ENCODE assay signal across 24 mouse cellular contexts in genomic region chr3:62945356-62945755, GRCm38 (mm10).
A peak's percentile ranks its signal among the peaks of the same experiment; 100 is the strongest.
DNase-seq lines count a peak whose midpoint lies in the region; ATAC-seq lines count a peak whose summit lies in the region.
"Had no signal": no experiment of that assay in that cellular context is flagged by ENCODE, and none has a peak within 500 bp of the region (broad histone marks: within the 10 kb centered on the region; RNA-seq: fewer than 3 reads in every experiment).

No protein-coding gene starts in this region.

- no peaks in the 10 kb centered on the region for H3K27me3 ChIP-seq in hindbrain, embryonic 14.5 days (ENCODE audit: control insufficient read depth, insufficient read depth, low read length)
- H3K27me3 ChIP-seq: CH12.LX; embryonic facial prominence, embryonic 12.5 days; embryonic facial prominence, embryonic 15.5 days; forebrain, embryonic 13.5 days; forebrain, embryonic 15.5 days had no signal

- H3K9ac ChIP-seq in hindbrain, embryonic 14.5 days: no peak overlapping the region
- H3K9ac ChIP-seq: embryonic facial prominence, embryonic 12.5 days; embryonic facial prominence, embryonic 15.5 days; forebrain, embryonic 13.5 days; forebrain, embryonic 15.5 days had no signal

- no peak overlapping the region for H3K4me3 ChIP-seq in hindbrain, embryonic 14.5 days (replicated peaks; ENCODE audit: low read length)
- H3K4me3 ChIP-seq: embryonic facial prominence, embryonic 12.5 days; embryonic facial prominence, embryonic 15.5 days; erythroblast, embryonic 14.5 days; forebrain, embryonic 13.5 days; forebrain, embryonic 15.5 days had no signal

- no peaks in the 10 kb centered on the region for H3K36me3 ChIP-seq in hindbrain, embryonic 14.5 days (replicated peaks; ENCODE audit: control insufficient read depth, insufficient read depth)
- H3K36me3 ChIP-seq: embryonic facial prominence, embryonic 12.5 days; embryonic facial prominence, embryonic 15.5 days; forebrain, embryonic 15.5 days; G1E had no signal

- H3K4me2 ChIP-seq in hindbrain, embryonic 14.5 days (replicated peaks): no peak overlapping the region
- H3K4me2 ChIP-seq: embryonic facial prominence, embryonic 12.5 days; embryonic facial prominence, embryonic 15.5 days; forebrain, embryonic 13.5 days; forebrain, embryonic 15.5 days had no signal

- H3K9me3 ChIP-seq in hindbrain, embryonic 14.5 days (ENCODE audit: control insufficient read depth, low read length): no peaks in the 10 kb centered on the region
- H3K9me3 ChIP-seq: embryonic facial prominence, embryonic 12.5 days; embryonic facial prominence, embryonic 15.5 days; forebrain, embryonic 13.5 days; forebrain, embryonic 15.5 days; G1E had no signal

- peak; percentile 7 for DNase-seq in 3134 (ENCODE audit: extremely low read depth, insufficient read length, low spot score)
- peak; percentile 55 for DNase-seq in 3T3-L1 (ENCODE audit: low read depth, low spot score)
- peak; percentile 42 for DNase-seq in Muller cell, postnatal 12 days (ENCODE audit: inconsistent ontology term)
- DNase-seq in hindbrain, embryonic 14.5 days (ENCODE audit: low spot score): no peak
- no peak for DNase-seq in cerebellum, adult 9-10 months
- no peak for DNase-seq in ovary, postnatal 14 days (ENCODE audit: low spot score)
- DNase-seq: adrenal gland, adult 2 months; adrenal gland, postnatal 10 days; adrenal gland, postnatal 25 days; B cell, adult 2 months; cerebellum, adult 11 months; cerebellum, adult 18-20 months; cerebellum, adult 9-11 months; cerebellum, postnatal 14 days; cerebellum, postnatal 36 days; embryo, embryonic 11 days had no signal

- ATAC-seq in hindbrain, embryonic 14.5 days (ENCODE audit: low FRiP score): no peak
- ATAC-seq: CD4-positive, CD25-positive, alpha-beta regulatory T cell, adult 4 months; forebrain, embryonic 13.5 days; forebrain, embryonic 15.5 days had no signal

- no peaks in the 10 kb centered on the region for H3K4me1 ChIP-seq in hindbrain, embryonic 14.5 days (replicated peaks; ENCODE audit: control insufficient read depth, insufficient read depth, low read length)
- H3K4me1 ChIP-seq: embryonic facial prominence, embryonic 12.5 days; embryonic facial prominence, embryonic 15.5 days; forebrain, embryonic 13.5 days; forebrain, embryonic 15.5 days had no signal

- no peak overlapping the region for H3K27ac ChIP-seq in hindbrain, embryonic 14.5 days
- H3K27ac ChIP-seq: embryonic facial prominence, embryonic 12.5 days; embryonic facial prominence, embryonic 15.5 days; forebrain, embryonic 13.5 days; forebrain, embryonic 15.5 days had no signal

Comparison
In these comparisons a context has a peak if more than half of its experiments do, and no peak if none do; other contexts are left out.
1. DNase-seq: peak in 3134 (single experiment), 3T3-L1 (single experiment) and Muller cell, postnatal 12 days (single experiment); none in hindbrain, embryonic 14.5 days (single experiment), cerebellum, adult 9-10 months (single experiment) and ovary, postnatal 14 days (single experiment).